Mouse (Mus musculus) E14TG2a.4 (cell line): ENCODE data around the gene Zhx3.

Experiments
- CTCF ChIP-seq: conservative IDR thresholded peaks from 2 replicates; pipeline ENCODE4 v1.5.1; 2014; ENCODE audit warnings: low read length
- NANOG ChIP-seq: IDR thresholded peaks from 2 replicates; pipeline ENCODE4 v1.6.1; 2014; ENCODE audit warnings: borderline replicate concordance, low read length, mixed read lengths
- POU5F1 ChIP-seq: IDR thresholded peaks from 2 replicates; pipeline ENCODE4 v1.6.1; 2014; ENCODE audit warnings: low read length, borderline replicate concordance

DNA sequence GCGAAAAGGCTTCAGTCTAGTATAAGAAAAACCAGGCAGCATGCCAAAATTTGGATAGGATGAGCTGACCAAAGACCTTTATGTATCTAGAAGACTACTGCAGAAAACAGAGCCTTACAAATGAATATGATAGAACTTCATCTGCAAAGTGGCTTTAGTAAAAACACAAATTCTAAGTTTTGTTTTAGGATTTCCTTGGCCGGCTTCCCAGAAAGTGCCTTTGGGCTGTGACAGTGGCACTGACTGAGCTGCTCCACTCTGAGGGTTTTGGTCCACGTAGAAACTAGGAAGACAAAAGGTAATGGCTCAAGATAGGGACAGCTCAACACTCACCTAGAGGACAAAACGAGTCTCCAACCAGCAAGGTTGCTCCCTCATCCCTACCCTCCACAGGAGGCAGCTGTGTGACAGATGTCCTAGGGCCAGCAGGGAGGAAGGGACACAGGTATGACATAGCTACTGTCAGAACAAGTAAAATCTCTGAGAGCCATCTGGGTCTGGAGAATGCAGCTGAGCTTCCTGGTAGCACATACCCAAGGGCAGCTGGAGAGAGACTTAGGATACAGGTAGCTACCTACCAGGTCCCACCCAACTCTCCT lies 104.6 kb downstream of the Zhx3 start:
- TF ChIP-seq CTCF (no peak), POU5F1 (no peak), NANOG (no peak)
